Mouse (Mus musculus): ENCODE results near the gene Adam29.

DNA sequence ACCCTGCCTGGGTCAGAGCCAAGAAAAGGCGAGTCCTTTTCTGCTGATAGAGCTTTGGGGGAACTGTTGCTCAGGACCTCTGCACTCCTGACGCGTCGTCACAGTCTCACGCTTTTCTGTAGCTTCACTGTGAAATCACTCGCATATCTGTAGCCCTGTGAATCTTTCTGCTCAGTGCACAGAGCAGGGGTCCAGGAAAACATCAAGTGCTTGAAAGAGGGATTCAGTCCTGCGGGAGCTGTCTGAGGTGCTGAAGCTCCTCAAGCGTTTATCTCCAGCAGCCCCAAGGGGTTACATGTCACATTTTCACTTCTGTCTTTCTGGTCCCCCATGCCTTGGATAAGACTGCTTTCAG is 33.8 kb upstream of the Adam29 start:
- TF ChIP-seq CTCF (conservative IDR thresholded peaks at IDR 0.05; ENCODE audit: low read length): no peak
- no peak for TF ChIP-seq NANOG (IDR thresholded peaks at IDR 0.05; ENCODE audit: borderline replicate concordance, low read length)
- no peak for TF ChIP-seq POU5F1 (IDR thresholded peaks at IDR 0.05; ENCODE audit: borderline replicate concordance, low read length)

Data from E14TG2a.4 (cell line).